In genomic region chr13:46669048-46669619, GRCm38 (mm10) we compare ENCODE assay signal across 8 mouse cellular contexts. TPM values are rescaled to one million over a fixed set of nuclear protein-coding genes. Genes with fewer than 3 reads are reported as not detected.
DNase-seq lines count a peak whose midpoint lies in the region; ATAC-seq lines count a peak whose summit lies in the region.

Gene Fam8a1 (plus strand): TSS chr13:46669522.

- H3K27ac ChIP-seq in intestine, embryonic 14.5 days (ENCODE audit: low read depth), result peak within 1 kb of the TSS; percentile 69; the same call in 1 of the 2 replicates

- 0 out of 2 replicates have a peak, but pooled peaks cover 3% of the 10 kb centered on the region for H3K27me3 ChIP-seq in intestine, embryonic 14.5 days (replicated peaks; ENCODE audit: control insufficient read depth, insufficient read depth, low read length)

- peaks cover 7% of the 10 kb centered on the region; the same call in 1 of the 2 replicates for H3K4me1 ChIP-seq in intestine, embryonic 14.5 days (replicated peaks; ENCODE audit: control insufficient read depth, insufficient read depth, low read length)

- no peaks in the 10 kb centered on the region for H3K9me3 ChIP-seq in intestine, embryonic 14.5 days (ENCODE audit: control insufficient read depth, low read length)

- peak within 1 kb of the TSS; percentile 82 for H3K4me3 ChIP-seq in intestine, embryonic 14.5 days (ENCODE audit: low read depth, low read length)

- DNase-seq in adrenal gland, adult (ENCODE audit: inconsistent age in 2 of 2, low spot score in 1 of 2), result peak; percentile 91 to 97
- peak; percentile 92 for DNase-seq in embryo, embryonic 10.5 days (ENCODE audit: low spot score)
- peak; percentile 89 for DNase-seq in gastrocnemius, postnatal 25 days
- DNase-seq in intestine, embryonic 14.5 days (ENCODE audit: low spot score), result peak; percentile 100
- DNase-seq in left cerebral cortex, postnatal 14 days (ENCODE audit: low spot score in 2 of 2), result peak; percentile 92 to 93
- peak; percentile 90 for DNase-seq in mesoderm, embryonic 11.5 days (ENCODE audit: low read depth, low spot score)
- DNase-seq in right cerebral cortex, postnatal 36 days (ENCODE audit: low spot score in 2 of 2), result peak; percentile 86
- DNase-seq in yolk sac, embryonic 10.5 days (ENCODE audit: low spot score), result peak; percentile 91

- intact Hi-C loops in left cerebral cortex, postnatal 14 days (cut with DNase I), result loop anchor here (10.0 kb wide), 1 partner anchor 254 kb away; the partner anchor contains the start of gene Rbm24

- WGBS in intestine, embryonic 14.5 days, result 1% methylated on average over 42 of the region's 46 CpGs

- H3K36me3 ChIP-seq in intestine, embryonic 14.5 days (ENCODE audit: control insufficient read depth, insufficient read depth, low read length), result peaks cover 21% of the 10 kb centered on the region

- peak within 1 kb of the TSS; percentile 83 for H3K4me2 ChIP-seq in intestine, embryonic 14.5 days (ENCODE audit: low read length)

- peak within 1 kb of the TSS; percentile 81 for H3K9ac ChIP-seq in intestine, embryonic 14.5 days (ENCODE audit: low read length)

- ATAC-seq in intestine, embryonic 14.5 days (replicated peaks; ENCODE audit: low FRiP score, low TSS enrichment, low read depth), result peak; percentile 93

RNA-seq across cellular contexts. Expression of gene Fam8a1, which starts in this region (rescaled TPM):
- 10 to 100 TPM; 21.3 to 21.9 TPM for total RNA-seq in gastrocnemius, postnatal 25 days (2021)
- polyA plus RNA-seq in intestine, embryonic 14.5 days (2014; fragmentation: Nextera tagmentation; extraction: Ambion mirVana), result 7.8 and 8.0 TPM in 2 replicates
- 10 to 100 TPM; 78.9 to 82.8 TPM for total RNA-seq in left cerebral cortex, postnatal 14 days (2021)

Comparison
In these comparisons a context has a peak if more than half of its experiments do, and no peak if none do; other contexts are left out.
1. Peak in every context shown above with its lines: DNase-seq, ATAC-seq, H3K4me3 ChIP-seq and H3K27ac ChIP-seq.